Mouse (Mus musculus): ENCODE data around the gene Ncf2.
A peak's percentile ranks its signal among the peaks of the same experiment; 100 is the strongest.

GRCm38 (mm10) chr1:152790254-152790653 lies 9.7 kb upstream of the Ncf2 start:
- TF ChIP-seq CTCF (IDR thresholded peaks at IDR 0.05; ENCODE audit: low read depth, low read length) (peak; percentile 55), POLR2A (IDR thresholded peaks at IDR 0.05; ENCODE audit: insufficient read depth, low read length) (no peak), EP300 (IDR thresholded peaks at IDR 0.05; ENCODE audit: insufficient read depth, low read depth, low read length) (no peak)

Data from ES-Bruce4 (cell line).